Mouse (Mus musculus): ENCODE measurements around the gene Hist1h2ai. TPM values are rescaled to one million over a fixed set of nuclear protein-coding genes. Genes with fewer than 3 reads are reported as not detected.
"Not testable (repeated sequence)": the region's sequence is repeated elsewhere in the genome, so short reads cannot be mapped to it uniquely, and the experiment has no call there.

The Hist1h2ai gene
- polyA plus RNA-seq (2011; ENCODE audit: insufficient read depth, insufficient read length, low replicate concordance, missing spikeins) = 19.2 and 21.1 TPM in 2 replicates

- peak within 1 kb of the TSS; percentile 82 for H3K4me3 ChIP-seq (replicated peaks; ENCODE audit: control insufficient read depth, low read depth, low read length)
- H3K4me1 ChIP-seq (ENCODE audit: control insufficient read depth, insufficient read depth, low read length) = not testable (repeated sequence)
- under 1% methylated on average over 35 of the region's 50 CpGs for WGBS
- TF ChIP-seq POLR2A (IDR thresholded peaks at IDR 0.05; ENCODE audit: borderline replicate concordance, control insufficient read depth, low read depth, low read length) = peak; percentile 87
- peak within 1 kb of the TSS; percentile 99 for H3K27ac ChIP-seq (ENCODE audit: control insufficient read depth, insufficient read depth, low read depth, low read length, poor library complexity)
Observed at GRCm38 (mm10) chr13:21715864-21716539, at the start of gene Hist1h2ai, which contains the start of gene Hist1h2bl. Hist1h2ai (plus strand) TSS chr13:21716422. Hist1h2bl (minus strand) TSS chr13:21716143.

GRCm38 (mm10) chr13:21677305-21677704, 38.9 kb upstream of the Hist1h2ai start, which contains the start of gene Olfr1360:
Olfr1360 (minus strand) TSS chr13:21677405.
- no peak within 1 kb of the TSS for H3K27ac ChIP-seq (ENCODE audit: control insufficient read depth, insufficient read depth, low read depth, low read length, poor library complexity)
- H3K4me3 ChIP-seq (replicated peaks; ENCODE audit: control insufficient read depth, low read depth, low read length) = no peak within 1 kb of the TSS
- TF ChIP-seq POLR2A (IDR thresholded peaks at IDR 0.05; ENCODE audit: borderline replicate concordance, control insufficient read depth, low read depth, low read length) (no peak), CTCF (IDR thresholded peaks at IDR 0.05; ENCODE audit: control insufficient read depth, insufficient read depth, low read length) (no peak)
- H3K4me1 ChIP-seq (ENCODE audit: control insufficient read depth, insufficient read depth, low read length) = no peaks in the 10 kb centered on the region
- WGBS = 79% methylated on average over 2 of the region's 2 CpGs

- H3K4me1 ChIP-seq (ENCODE audit: control insufficient read depth, insufficient read depth, low read length) = no peaks in the 10 kb centered on the region
- H3K4me3 ChIP-seq (replicated peaks; ENCODE audit: control insufficient read depth, low read depth, low read length) = no peak within 1 kb of the TSS
- TF ChIP-seq POLR2A (IDR thresholded peaks at IDR 0.05; ENCODE audit: borderline replicate concordance, control insufficient read depth, low read depth, low read length) (no peak), CTCF (IDR thresholded peaks at IDR 0.05; ENCODE audit: control insufficient read depth, insufficient read depth, low read length) (no peak)
- no peak within 1 kb of the TSS for H3K27ac ChIP-seq (ENCODE audit: control insufficient read depth, insufficient read depth, low read depth, low read length, poor library complexity)
Observed at GRCm38 (mm10) chr13:21697811-21698210, 18.4 kb upstream of the Hist1h2ai start, which contains the start of gene Olfr1359. Olfr1359 (plus strand) TSS chr13:21698111.

GRCm38 (mm10) chr13:21706669-21707068, 9.6 kb upstream of the Hist1h2ai start:
- Histone ChIP-seq H3K4me3 (replicated peaks; ENCODE audit: control insufficient read depth, low read depth, low read length) (no peak overlapping the region), H3K4me1 (ENCODE audit: control insufficient read depth, insufficient read depth, low read length) (no peaks in the 10 kb centered on the region; the same call in 1 of the 2 replicates), H3K27ac (ENCODE audit: control insufficient read depth, insufficient read depth, low read depth, low read length, poor library complexity) (no peak overlapping the region)
- 65% methylated on average over 4 of the region's 4 CpGs for WGBS
- TF ChIP-seq CTCF (IDR thresholded peaks at IDR 0.05; ENCODE audit: control insufficient read depth, insufficient read depth, low read length) (no peak), POLR2A (IDR thresholded peaks at IDR 0.05; ENCODE audit: borderline replicate concordance, control insufficient read depth, low read depth, low read length) (no peak)

- Histone ChIP-seq H3K4me3 (replicated peaks; ENCODE audit: control insufficient read depth, low read depth, low read length) (peak overlapping the region; percentile 87), H3K4me1 (ENCODE audit: control insufficient read depth, insufficient read depth, low read length) (no peaks in the 10 kb centered on the region; the same call in 1 of the 2 replicates), H3K27ac (ENCODE audit: control insufficient read depth, insufficient read depth, low read depth, low read length, poor library complexity) (peak overlapping the region; percentile 16)
- TF ChIP-seq CTCF (IDR thresholded peaks at IDR 0.05; ENCODE audit: control insufficient read depth, insufficient read depth, low read length) (peak; percentile 89), POLR2A (IDR thresholded peaks at IDR 0.05; ENCODE audit: borderline replicate concordance, control insufficient read depth, low read depth, low read length) (no peak)
- under 1% methylated on average over 32 of the region's 32 CpGs for WGBS
Observed at GRCm38 (mm10) chr13:21710031-21710711, 6.1 kb upstream of the Hist1h2ai start.

- TF ChIP-seq CTCF (IDR thresholded peaks at IDR 0.05; ENCODE audit: control insufficient read depth, insufficient read depth, low read length) (no peak), POLR2A (IDR thresholded peaks at IDR 0.05; ENCODE audit: borderline replicate concordance, control insufficient read depth, low read depth, low read length) (no peak)
- WGBS = 5% methylated on average over 22 of the region's 22 CpGs
- Histone ChIP-seq H3K4me3 (replicated peaks; ENCODE audit: control insufficient read depth, low read depth, low read length) (peak overlapping the region; percentile 39), H3K4me1 (ENCODE audit: control insufficient read depth, insufficient read depth, low read length) (no peaks in the 10 kb centered on the region; the same call in 1 of the 2 replicates), H3K27ac (ENCODE audit: control insufficient read depth, insufficient read depth, low read depth, low read length, poor library complexity) (no peak overlapping the region)
Observed at GRCm38 (mm10) chr13:21710821-21711525, 5.2 kb upstream of the Hist1h2ai start.

- H3K27ac ChIP-seq (ENCODE audit: control insufficient read depth, insufficient read depth, low read depth, low read length, poor library complexity) = no peak overlapping the region
- TF ChIP-seq CTCF (IDR thresholded peaks at IDR 0.05; ENCODE audit: control insufficient read depth, insufficient read depth, low read length) (no peak), POLR2A (IDR thresholded peaks at IDR 0.05; ENCODE audit: borderline replicate concordance, control insufficient read depth, low read depth, low read length) (no peak)
- no peak overlapping the region for H3K4me3 ChIP-seq (replicated peaks; ENCODE audit: control insufficient read depth, low read depth, low read length)
- 34% methylated on average over 4 of the region's 4 CpGs for whole genome bisulfite sequencing
- H3K4me1 ChIP-seq (ENCODE audit: control insufficient read depth, insufficient read depth, low read length) = no peaks in the 10 kb centered on the region; the same call in 1 of the 2 replicates
Observed at GRCm38 (mm10) chr13:21711698-21712097, 4.5 kb upstream of the Hist1h2ai start.

GRCm38 (mm10) chr13:21714725-21715124, 1.5 kb upstream of the Hist1h2ai start:
- Histone ChIP-seq H3K27ac (ENCODE audit: control insufficient read depth, insufficient read depth, low read depth, low read length, poor library complexity) (peak overlapping the region; percentile 99), H3K4me1 (ENCODE audit: control insufficient read depth, insufficient read depth, low read length) (no peaks in the 10 kb centered on the region; the same call in 1 of the 2 replicates), H3K4me3 (replicated peaks; ENCODE audit: control insufficient read depth, low read depth, low read length) (no peak overlapping the region)
- under 1% methylated on average over 7 of the region's 7 CpGs for WGBS
- TF ChIP-seq POLR2A (IDR thresholded peaks at IDR 0.05; ENCODE audit: borderline replicate concordance, control insufficient read depth, low read depth, low read length) (no peak), CTCF (IDR thresholded peaks at IDR 0.05; ENCODE audit: control insufficient read depth, insufficient read depth, low read length) (peak; percentile 45)

Data from bone marrow, adult 2 months (tissue).